Mouse (Mus musculus) liver, embryonic 14.5 days (tissue): ENCODE measurements around the gene Pou2f1.

ENCODE experiments used
- CTCF ChIP-seq: IDR thresholded peaks from 2 replicates; pipeline ENCODE4 v1.5.1; 2016; ENCODE audit warnings: antibody characterized with exemption, low read depth, control low read depth
- EP300 ChIP-seq: IDR thresholded peaks from 2 replicates; pipeline ENCODE4 v1.6.1; 2016; ENCODE audit warnings: antibody characterized with exemption, low read depth

- TF ChIP-seq CTCF: no peak
- TF ChIP-seq EP300: no peak
Measured at GRCm38 (mm10) chr1:165961676-165962364, 40.7 kb downstream of the Pou2f1 start.
